Mouse (Mus musculus) heart, postnatal 0 days (tissue): ENCODE measurements at regions not wholly inside any gene's neighbourhood (a gene's known extent, or its start where the extent isn't known, plus 50 kb on each side); places are given as distances from the start of the nearest gene placed in this dataset.

Experiments used
- CTCF ChIP-seq: IDR thresholded peaks from 2 replicates; pipeline ENCODE4 v1.5.1; 2016; ENCODE audit warnings: antibody characterized with exemption, control low read depth, low read depth
- EP300 ChIP-seq: IDR thresholded peaks from 2 replicates; pipeline ENCODE4 v1.6.1; 2016; ENCODE audit warnings: antibody characterized with exemption, low read depth

DNA sequence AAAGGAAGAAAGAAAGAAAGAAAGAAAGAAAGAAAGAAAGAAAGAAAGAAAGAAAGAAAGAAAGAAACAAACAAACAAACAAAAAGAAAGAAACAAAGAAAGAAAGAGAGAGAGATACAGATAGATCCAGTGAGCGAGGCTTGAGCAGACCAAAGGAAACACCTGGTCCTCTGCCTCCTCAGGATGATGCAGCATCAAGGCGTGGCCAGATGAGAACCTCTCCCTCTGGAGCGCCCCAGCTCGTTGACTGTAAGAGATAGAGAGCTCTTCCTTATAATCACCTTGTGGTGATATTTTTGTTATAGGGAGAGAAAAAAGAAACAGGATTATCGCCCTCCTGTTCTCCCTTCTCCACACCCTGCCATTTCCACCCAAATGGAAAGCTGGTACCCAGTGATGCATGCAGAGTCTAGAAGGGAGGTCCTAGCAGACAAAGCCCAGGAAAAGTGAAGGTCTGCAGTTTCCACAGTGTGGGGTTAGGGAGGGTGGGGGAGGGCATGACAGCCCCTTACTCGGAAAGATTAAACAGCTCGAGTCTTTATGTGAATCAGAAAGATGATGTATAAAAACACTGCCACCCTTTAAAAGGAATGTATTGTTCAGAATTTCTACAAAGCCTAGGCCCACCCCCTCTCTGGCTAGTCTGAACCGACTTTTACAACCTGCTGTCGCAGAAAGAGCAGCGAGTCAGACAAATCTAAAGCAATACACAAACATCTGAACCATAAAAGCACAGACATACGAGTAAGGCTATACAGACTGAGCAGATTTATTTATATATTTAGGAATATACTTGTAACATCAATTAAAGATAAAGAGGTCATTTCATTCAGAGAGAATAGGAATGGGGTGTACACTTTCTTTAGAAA lies 62.7 kb upstream of the Ipo5 start:
- TF ChIP-seq CTCF (no peak), EP300 (no peak)
